Mouse (Mus musculus) large intestine, adult 2 months (tissue): ENCODE measurements at regions not wholly inside any gene's neighbourhood (a gene's known extent, or its start where the extent isn't known, plus 50 kb on each side); places are given as distances from the start of the nearest gene placed in this dataset.
A peak's percentile ranks its signal among the peaks of the same experiment; 100 is the strongest.

Source experiments
- DNase-seq: peaks from one replicate; pipeline ENCODE4 v3.0.0-alpha.2; 2012; ENCODE audit warnings: low read depth, low spot score
- WGBS: fragments of 180-500 bp; shearing (Covaris S2); methylation state at CpG from one replicate; pipeline ENCODE4 v1.1.7; 2018; 5-methylcytosine and 5-hydroxymethylcytosine counted together

DNA sequence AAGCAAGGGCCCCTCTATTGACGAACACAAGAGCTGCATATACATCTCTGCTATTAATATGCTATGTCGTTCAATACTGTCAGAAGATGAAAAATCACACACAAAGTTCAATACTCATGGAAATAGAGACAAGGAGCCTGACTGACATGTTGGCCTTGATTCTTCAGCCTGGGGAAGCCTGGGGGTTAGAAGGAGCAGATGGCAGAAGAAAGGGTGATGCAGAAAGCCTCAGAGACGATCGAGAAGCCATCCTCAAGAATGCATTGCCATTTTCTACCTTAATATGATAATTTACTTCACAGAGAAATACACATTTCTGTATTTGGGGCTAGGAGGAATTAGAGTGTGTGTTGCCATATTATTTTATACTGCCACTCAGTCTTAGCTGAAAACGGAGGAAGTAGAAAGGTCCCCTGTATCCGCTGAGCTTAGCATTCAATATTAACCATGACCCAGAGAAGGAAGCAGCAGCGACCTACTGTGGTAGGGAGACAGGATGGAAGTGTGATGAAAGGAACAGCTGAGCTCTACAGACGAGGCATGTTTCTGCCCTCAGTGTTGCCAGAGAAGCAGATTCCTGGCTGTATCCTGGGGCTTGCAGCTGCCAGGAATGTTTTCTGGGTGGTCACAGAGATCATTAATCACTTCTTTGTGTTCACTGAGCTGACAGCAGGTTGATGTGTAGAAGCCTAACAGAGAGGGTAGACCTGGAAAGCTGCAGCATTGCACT is 105.2 kb downstream of the Lrig3 start:
- 56% methylated on average over 8 of the region's 8 CpGs for WGBS
- DNase-seq: no peak

- 64% methylated on average over 3 of the region's 3 CpGs for WGBS
- no peak for DNase-seq
Measured at GRCm38 (mm10) chr10:126071714-126072057, 105.7 kb downstream of the Lrig3 start.

GRCm38 (mm10) chr10:126077313-126077966 is 111.5 kb downstream of the Lrig3 start:
- 86% methylated on average over 1 of the region's 1 CpGs for WGBS
- no peak for DNase-seq

GRCm38 (mm10) chr10:126082576-126082975 is 116.6 kb downstream of the Lrig3 start:
- no peak for DNase-seq
- 72% methylated on average over 11 of the region's 11 CpGs for WGBS

GRCm38 (mm10) chr10:126086684-126087083 is 120.7 kb downstream of the Lrig3 start:
- 82% methylated on average over 5 of the region's 5 CpGs for WGBS

GRCm38 (mm10) chr10:126094238-126094880 is 128.4 kb downstream of the Lrig3 start:
- WGBS: 74% methylated on average over 16 of the region's 16 CpGs
- no peak for DNase-seq

More at GRCm38 (mm10) chr10:126086684-126087083, 120.7 kb downstream of the Lrig3 start:
- DNase-seq: no peak

- DNase-seq: no peak
- 84% methylated on average over 10 of the region's 10 CpGs for WGBS
Measured at GRCm38 (mm10) chr10:126097896-126098295, 131.9 kb downstream of the Lrig3 start.

GRCm38 (mm10) chr10:126102876-126103275 is 136.9 kb downstream of the Lrig3 start:
- DNase-seq: no peak
- WGBS: 89% methylated on average over 15 of the region's 15 CpGs

DNA sequence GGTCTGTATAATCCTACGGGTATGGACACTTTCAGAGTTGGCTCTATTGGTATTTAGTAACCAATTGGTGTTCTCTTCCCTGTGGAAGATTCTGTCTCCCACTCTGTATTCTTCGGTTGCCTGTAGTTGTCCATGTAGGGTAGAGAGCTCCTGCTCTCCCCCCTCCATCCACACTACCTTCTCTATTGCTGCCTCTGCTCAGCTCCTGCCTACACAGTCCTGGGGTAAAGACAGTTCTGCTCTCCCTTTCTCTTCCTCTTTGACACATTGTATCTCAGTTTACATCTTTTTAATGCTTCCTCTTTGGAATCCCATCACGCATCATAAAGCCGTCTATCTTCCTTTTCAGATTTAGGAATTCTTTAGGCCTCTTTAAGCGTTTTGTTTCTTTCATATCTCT is 147.1 kb downstream of the Lrig3 start:
- 87% methylated on average over 5 of the region's 5 CpGs for WGBS
- DNase-seq: no peak

DNA sequence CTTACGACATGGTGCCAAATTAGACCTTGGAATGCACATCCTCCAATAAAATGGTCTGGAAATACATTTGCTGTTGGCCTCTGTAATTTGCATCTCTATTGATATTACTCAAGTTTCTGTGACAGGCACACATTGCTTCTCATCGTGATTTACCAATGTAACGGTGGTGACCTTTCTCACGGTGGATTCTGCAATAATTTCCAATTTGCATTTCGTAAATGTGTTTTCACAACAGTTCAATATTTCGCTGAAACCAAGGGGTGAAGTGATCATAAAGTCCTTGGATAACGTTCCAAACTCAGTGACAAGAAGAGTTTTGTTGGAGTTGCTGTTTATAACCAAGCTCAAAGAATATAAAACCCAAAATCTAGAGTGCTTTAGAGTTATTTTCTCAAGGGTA is 149.4 kb downstream of the Lrig3 start:
- DNase-seq: no peak
- WGBS: 76% methylated on average over 7 of the region's 7 CpGs

- DNase-seq: no peak
- 65% methylated on average over 10 of the region's 10 CpGs for WGBS
Measured at GRCm38 (mm10) chr10:126121626-126122025, 155.7 kb downstream of the Lrig3 start.

DNA sequence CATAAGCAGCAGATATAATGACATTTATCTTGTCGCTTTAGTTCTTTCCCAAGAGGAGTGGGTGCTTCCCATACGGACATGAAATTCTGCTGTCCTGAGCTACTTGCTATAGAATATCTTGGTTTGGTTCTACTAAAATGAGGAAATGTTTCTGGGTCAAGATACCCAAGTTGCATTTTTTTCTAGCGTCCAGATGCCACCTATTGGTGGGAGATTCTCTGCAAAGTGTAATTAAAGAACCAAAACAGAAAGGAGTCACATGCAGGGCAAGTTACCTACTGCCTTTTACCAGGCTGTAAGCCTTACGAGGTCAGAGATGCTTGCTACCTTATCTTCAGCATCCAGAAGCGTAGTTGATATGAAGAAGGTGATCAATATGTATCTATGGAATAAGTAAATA is 156.5 kb downstream of the Lrig3 start:
- 76% methylated on average over 5 of the region's 5 CpGs for WGBS
- DNase-seq: no peak

GRCm38 (mm10) chr10:126133188-126133587 is 167.2 kb downstream of the Lrig3 start:
- WGBS: 73% methylated on average over 3 of the region's 3 CpGs
- DNase-seq: no peak

- no peak for DNase-seq
Measured at GRCm38 (mm10) chr10:126133957-126134356, 168.0 kb downstream of the Lrig3 start.

DNA sequence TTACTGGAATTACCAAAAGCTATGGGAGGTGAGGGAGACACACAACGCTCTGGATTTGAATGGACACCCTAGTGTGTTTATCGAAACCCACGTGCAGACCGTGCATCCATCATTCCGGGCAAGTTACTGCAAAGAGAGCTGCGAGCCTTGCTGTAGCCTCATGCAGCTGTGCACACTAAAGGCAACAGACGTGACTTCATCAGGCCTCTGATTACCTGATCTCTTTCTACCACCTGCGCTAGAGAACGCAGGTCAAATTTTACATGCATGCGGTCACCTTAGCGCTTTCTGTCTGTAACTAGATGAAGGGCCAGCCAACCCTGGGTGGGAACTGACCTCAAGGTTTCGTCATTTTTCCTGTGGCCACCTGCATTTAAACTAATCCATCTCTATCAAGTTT is 172.6 kb downstream of the Lrig3 start:
- WGBS: 95% methylated on average over 12 of the region's 12 CpGs
- no peak for DNase-seq

DNA sequence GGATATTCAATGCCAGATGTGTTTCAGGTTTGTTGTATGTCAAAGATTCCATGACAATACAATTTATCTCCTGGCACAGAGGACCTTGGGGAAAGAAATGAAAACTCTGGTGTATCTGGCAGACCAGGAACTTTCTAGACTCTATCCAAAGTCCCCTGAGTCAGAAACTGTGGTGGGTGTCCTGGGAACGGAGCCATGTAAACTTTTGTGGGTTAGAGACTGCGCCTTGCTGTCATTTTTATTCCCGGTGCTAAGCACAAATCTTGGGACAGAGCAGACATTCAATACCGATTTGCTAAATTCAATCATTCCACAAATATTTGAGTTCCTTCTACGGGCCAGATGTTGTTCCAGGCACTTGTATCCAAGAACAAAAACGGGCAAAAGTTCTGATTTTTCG is 175.6 kb downstream of the Lrig3 start:
- DNase-seq: no peak
- 32% methylated on average over 7 of the region's 7 CpGs for WGBS

GRCm38 (mm10) chr10:126143833-126144232 is 177.9 kb downstream of the Lrig3 start:
- 45% methylated on average over 10 of the region's 10 CpGs for WGBS
- peak; percentile 25 for DNase-seq

DNA sequence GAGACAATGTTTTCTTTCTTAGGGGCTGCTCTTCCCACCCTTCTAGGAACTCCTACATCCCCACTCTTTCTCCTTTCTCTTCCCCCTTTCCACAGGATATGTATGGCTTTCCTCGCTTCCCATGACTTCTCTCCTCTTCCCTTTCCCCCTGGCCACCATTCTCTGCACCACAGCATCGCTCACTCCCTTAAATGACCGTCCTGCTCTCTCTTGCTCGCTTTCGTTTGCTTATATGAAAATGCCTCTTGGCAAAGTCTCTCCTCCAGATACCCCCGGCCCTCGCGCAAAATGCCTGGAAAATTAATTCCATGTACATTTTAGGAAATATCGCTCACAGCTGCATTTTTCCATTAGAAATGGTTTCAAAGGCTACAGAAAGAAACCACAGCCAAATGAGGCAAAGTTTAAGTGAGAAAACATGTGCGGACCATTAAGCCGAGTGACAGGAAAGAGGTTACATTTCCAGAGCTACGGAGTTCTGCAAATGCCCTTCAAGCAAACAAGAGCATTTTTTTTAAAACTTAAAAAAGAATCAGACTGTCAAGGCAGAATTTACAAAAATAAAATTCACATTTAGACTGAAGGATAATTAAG is 178.7 kb downstream of the Lrig3 start:
- WGBS: 71% methylated on average over 12 of the region's 12 CpGs
- no peak for DNase-seq

DNA sequence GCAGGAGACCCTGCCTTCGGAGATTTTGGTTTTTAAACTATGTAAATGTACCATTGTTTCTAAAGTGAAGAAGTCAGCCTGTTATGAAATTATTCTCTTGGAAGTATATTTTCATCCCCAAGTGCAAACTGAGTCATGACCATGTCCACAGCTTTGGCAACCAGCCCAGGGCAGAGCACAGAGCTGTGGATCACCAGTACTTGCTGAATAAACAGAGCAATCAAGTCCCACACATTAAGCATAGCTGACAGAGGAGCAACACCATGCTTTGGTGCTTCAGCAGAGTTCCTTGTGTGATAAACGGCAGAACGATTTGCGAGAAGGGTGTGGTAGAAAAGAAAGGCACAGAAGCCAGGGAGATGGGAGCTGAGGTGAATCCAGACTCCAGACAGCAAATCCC is 191.3 kb downstream of the Lrig3 start:
- WGBS: 35% methylated on average over 4 of the region's 4 CpGs
- no peak for DNase-seq

- 31% methylated on average over 5 of the region's 5 CpGs for WGBS
- no peak for DNase-seq
Measured at GRCm38 (mm10) chr10:126165215-126165614, 199.2 kb downstream of the Lrig3 start.
